Mouse (Mus musculus): ENCODE measurements around the gene Mrps27.

DNA sequence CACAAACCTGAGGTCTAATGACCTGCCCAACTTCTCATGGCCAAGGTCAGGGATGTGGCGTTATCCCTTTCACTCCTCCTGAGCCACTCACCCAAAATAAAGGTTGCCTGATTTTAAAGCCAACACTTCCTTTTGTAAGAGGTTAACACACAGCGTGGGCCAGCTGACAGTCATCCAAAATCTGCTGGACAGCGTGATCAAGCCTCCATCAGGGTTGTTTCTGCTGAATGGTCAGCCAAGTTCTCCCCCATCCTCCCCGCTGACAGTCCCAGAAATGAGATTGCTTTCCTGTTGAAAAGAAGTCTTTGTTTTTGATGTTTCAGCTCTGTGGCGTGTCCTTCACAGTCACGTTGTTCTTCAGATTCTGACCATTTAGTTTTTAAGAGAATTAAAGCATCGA lies 106.2 kb downstream of the Mrps27 start:
- TF ChIP-seq CTCF (IDR thresholded peaks at IDR 0.05; ENCODE audit: borderline replicate concordance, extremely low read depth, insufficient read depth, insufficient read length), result no peak
- no peak for TF ChIP-seq POLR2A (IDR thresholded peaks at IDR 0.05; ENCODE audit: borderline replicate concordance, extremely low read depth, insufficient read depth, insufficient read length, poor library complexity, severe bottlenecking)

Measured in brain, embryonic 14.5 days (tissue).